Mouse (Mus musculus) heart, adult 8-10 months (tissue): ENCODE results near the gene Foxj3. TPM values are rescaled to one million over a fixed set of nuclear protein-coding genes. Genes with fewer than 3 reads are reported as not detected.
"Not testable (repeated sequence)": the region's sequence is repeated elsewhere in the genome, so short reads cannot be mapped to it uniquely, and the experiment has no call there.

Experiments
- DNase-seq: peaks from one replicate; pipeline ENCODE4 v3.0.0; 2022; ENCODE audit warnings: low spot score
- total RNA-seq, 4 experiments: library from RNA; stranded (reverse); gene quantifications; 2 replicates each; pipeline ENCODE4 v1.2.4; 2022

The Foxj3 gene
- total RNA-seq, 4 experiments from 2014 or later, result 29.3 to 31.3 (median 29.7) TPM

DNA sequence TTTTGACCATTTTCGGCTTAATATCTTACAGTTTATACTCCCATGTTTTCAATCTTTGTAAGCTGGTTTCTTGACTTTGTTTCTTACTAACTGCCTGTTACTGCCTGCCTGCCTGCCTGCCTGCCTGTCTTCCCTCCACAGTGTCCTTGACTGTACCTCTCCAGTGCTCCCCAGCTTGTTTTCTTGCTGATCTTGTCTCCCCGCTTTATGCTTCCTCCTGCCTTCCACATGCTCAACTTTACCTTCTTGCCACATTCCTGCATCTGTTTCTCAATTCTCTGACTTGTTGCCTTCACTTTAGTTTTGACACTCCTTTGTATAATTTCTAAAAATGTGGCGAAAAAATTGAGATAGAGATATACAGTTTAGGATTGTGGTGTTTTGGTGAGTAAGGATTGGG is 35.9 kb downstream of the Foxj3 start:
- DNase-seq, result no peak

DNA sequence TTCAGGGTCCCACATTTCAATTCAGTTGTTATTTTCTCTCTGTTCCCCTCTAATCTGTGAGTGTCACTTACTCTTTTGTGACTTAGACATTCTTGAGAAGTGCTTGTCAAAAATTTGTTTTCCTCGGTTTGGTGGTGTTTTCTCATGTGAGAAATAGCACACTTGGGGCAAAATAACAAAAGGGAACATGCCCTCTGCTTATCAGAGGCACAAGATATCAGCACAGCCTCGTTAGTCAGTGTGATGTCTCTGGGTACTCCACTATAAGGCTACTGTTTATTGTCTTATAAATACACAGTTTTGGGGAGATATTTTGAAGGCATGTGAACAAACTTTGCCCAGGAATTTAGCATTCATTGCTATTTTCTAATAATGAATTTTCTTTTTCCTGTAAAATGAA is 37.7 kb downstream of the Foxj3 start:
- no peak for DNase-seq

DNA sequence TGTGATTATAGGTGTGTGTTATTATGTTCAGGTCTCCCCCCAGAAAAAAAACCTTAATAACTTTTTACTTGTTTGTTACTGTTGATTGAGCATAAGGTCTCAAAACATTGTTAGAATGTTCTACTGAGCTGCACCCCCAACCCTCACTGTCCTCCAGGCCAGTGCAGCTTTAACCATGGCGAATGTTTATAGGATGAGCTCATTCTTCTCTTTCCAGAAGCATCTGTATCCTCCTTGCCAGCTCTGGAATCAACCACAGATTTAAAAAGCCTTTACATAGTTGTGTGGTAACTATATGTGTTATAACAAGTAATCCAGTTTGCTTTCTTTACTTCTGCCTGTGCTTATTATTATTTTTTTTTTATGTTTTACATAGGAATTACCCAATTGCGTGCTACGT is 38.7 kb downstream of the Foxj3 start:
- no peak for DNase-seq

DNA sequence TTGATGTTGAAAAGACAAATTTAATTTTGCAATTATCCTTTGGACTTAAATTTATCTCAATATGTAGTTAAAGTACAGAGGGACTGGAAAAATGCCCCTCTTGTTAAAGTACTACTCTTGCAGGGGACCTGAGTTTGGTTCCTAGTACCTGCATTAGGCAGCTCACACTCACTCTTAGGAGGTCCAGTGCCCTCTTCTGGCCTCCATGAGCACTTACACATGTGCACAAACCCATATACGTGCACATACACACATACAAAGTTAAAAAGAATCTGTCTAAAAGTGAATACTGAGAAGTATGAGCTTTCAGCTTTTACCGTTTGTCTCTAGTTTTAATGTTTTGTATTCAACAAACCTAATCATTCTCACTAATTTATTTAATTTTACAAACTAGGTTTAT is 51.2 kb downstream of the Foxj3 start:
- DNase-seq, result no peak

DNA sequence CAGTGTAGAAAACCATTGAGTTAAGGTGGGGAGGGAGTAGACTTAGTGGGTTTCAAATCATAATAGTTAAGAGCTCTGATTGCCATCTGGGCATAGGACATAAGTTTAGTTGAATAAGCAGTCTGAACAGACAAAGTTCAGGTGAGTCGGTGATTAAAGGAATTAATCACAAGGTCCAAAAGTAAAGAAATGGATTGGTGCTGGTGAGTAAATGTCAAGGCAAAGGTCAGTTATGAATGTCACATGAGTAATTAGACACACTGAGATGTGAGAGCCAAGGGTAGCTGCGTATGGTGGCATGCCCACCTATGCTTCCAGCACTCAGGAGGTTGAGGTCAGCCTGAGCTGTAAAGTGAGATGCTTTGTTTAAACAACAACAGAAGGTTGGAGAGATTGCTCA is 52.6 kb downstream of the Foxj3 start:
- DNase-seq, result no peak

DNA sequence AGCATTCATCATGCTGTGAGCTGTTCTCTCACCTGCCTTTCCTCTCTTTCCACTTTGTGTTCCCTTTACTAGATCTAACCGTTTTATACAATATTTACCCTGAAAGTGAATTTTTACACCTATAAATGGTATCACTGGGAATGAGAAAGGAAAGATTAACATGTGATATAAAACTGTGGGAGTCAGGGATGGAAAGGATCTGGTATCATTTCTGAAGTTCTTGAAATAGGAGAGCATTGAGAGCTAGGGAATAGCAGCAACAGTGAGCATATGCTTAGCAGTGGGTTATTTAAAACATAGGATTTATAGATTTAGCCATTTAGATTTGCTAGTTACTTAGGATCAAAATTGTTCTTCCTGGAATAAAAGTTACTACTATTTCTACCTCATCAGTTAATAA is 53.2 kb downstream of the Foxj3 start:
- no peak for DNase-seq

DNA sequence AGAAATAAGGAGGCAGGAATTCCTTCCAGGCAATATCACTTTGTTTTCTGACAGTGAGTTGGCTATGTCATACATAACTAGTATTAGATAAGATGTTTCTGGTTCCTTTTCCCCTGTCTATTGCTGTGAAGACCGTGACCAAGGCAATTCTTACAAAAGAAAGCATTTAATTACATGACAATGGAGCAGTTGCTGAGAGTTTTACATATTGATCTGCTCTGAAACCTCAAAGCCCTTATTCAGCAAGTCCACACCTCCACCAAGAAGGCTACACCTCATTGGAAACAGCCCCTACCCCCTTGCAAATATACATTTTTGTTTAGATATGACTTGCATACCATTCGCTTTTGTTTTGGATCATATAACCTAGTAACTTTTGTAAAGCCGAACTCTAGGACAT is 55.7 kb downstream of the Foxj3 start:
- no peak for DNase-seq

DNA sequence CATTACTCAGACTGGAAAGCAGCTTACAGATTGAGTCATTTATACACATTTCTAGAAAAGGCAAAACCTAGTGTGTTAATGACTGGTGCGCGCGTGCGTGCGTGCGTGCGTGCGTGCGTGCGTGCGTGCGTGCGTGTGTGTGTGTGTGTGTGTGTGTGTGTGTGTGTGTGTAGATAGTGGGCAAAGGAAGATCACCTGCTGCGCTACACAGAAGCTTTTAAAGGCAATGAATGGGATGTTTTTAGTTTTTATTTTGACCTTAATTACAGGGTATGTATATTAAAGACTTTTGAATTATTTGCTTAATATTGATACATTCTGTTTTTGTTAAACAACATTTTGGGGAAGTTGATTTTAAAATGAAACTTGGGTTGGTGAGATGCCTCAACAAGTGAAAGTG is 57.5 kb downstream of the Foxj3 start:
- no peak for DNase-seq

DNA sequence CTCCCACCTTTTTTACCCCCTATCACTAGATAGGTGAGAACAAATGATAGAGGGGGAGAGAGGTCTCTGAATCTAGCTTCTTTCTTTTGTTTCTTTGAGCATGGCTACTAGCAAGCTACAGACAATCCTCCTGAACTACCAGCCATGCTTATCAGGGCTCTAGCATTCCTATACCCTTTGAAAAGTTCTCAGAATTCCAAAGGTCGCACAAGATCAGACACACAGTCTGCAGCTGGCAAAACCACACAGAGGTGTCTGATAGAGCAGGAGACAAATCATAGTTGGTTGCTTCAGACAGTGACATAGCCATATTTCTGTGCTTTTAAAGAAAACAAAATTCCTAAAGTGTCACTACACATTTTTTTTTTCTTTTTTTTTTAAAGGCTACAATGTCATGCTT is 62.8 kb downstream of the Foxj3 start:
- no peak for DNase-seq

DNA sequence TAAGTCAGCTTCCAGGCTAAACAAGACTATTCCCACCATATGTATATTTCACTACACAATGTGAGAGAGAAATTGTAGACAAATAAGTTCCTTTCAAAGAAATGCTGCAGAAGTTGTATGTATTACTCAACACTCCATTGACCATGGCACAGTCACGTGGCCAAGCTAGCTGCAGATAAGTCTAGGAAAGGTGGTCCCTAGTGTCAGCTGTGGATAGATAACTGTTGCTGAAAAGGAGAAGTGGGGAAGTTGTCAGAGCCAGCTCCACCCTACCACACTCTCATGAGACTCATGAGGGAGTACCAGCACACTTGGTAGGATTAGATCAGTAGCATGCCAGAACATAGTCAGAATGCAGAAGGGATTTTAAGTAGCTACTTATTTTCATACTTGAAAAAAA is 72.7 kb downstream of the Foxj3 start:
- DNase-seq, result no peak

DNA sequence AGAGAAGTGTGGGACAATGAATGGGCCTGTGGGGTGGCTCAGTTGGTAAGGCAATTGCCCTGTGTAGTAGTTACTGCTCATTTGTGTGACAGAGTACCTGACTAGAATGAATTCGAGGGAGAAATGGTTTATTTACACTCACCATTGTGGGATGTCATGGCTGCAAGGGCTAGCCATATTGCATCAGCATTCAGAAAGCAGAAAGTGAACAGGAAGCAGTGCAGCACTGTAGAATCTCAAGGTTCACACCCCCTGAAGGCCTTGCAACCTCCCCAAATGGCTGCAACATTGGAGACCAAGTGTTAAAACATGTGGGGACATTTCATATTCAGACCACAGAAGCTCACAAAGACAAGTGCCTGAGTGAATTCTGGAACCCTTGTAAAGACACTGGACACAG is 77.3 kb downstream of the Foxj3 start:
- no peak for DNase-seq

DNA sequence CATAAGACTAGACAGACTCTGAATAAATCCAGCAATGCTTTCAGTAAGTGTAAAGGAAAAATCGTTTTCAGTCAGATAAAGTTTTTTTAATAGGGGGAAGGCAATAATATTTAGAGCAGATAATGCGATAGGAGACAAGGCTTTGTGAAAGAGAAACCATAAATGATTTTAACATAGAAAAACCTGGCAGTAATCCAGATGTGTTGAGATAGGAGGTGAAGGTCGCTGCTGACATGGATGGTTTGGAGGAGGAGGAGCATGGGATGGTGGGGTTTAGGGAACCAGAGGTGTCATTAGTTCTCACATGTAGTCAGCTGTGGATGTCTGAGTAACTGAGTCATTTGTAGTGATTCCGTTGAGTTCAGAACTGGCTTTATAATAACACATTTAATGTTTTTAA is 77.9 kb downstream of the Foxj3 start:
- no peak for DNase-seq

DNA sequence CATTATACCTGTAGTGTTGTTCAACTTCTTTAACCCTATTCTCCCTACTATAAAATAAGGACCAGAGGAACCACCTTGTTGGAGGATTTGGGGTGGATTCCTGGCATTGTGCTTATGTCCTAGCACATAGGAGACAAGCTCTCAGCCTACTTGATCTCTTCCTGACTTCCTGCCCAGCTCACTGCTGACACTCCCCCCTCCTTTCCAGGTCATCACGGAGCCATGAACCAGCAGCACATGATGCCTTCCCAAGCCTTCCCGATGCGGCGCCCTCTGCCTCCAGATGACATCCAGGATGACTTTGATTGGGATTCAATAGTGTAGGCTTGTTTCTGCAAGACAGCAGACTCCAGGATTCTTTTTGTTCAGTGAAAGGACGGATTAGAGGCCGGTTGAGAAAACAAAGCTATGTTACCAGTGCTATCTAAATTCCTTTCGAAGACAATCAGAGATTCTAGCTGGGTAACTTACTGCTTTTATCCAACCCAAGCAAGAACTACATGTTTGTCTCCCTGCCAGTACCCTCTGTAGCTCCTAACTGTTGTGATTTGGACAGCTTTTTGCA is 89.4 kb downstream of the Foxj3 start:
- DNase-seq, result no peak

DNA sequence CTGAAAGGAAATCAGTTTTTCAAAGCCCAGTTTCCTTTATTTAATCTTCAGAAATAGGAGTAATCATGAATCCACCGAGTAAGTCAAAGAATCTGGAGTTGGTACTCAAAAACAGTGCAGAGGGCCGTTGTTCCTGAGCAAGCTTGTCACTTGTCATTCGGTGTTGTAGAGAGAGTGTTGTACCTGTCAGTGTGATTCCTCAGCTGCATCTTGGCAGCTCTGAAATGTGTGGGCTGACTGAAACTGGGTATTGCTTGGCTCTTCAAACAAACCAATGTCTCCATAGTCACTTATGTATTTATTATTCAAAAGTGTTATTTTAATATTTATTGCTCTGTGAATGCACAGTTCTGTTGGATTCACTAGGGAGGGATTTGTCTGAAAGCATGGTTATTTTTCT is 90.1 kb downstream of the Foxj3 start:
- DNase-seq, result no peak

DNA sequence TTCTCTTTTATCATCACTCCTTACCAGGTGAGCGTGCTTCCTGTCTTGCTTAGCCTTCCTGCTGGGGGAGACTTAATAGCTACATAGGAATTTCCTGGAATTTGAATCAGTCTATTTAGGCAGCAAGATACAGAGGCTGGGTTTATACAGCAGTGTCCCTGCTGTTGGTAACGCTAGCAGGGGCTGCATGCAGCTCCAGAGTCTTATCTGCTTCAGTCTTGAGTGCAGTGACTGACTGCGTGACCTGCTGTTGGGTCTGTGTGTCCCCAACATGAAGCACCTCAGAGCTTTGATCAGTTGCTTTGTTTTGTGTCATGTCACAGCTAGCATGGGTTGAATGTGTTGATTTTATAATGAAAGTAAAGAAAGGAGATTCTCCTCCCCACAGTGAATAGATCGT is 90.5 kb downstream of the Foxj3 start:
- no peak for DNase-seq

DNA sequence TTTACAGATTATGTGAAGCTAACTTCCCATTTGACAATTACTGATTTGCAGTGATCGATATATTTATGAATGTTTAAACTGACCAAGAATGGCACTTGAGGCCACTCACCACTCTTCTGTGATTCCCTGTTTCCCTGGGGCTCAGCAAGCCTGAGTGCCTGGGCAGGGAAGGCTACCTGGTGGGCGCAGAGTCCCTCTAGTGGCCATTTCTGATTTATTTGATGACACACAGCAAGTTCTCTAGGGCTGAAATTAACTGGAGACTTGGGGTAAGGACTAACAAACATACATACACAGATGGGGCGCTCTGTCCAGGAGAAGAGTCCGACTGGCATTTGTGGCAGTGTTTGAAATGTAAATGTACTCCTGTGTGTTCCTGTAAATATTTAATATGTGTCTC is 91.6 kb downstream of the Foxj3 start:
- not testable (repeated sequence) for DNase-seq

DNA sequence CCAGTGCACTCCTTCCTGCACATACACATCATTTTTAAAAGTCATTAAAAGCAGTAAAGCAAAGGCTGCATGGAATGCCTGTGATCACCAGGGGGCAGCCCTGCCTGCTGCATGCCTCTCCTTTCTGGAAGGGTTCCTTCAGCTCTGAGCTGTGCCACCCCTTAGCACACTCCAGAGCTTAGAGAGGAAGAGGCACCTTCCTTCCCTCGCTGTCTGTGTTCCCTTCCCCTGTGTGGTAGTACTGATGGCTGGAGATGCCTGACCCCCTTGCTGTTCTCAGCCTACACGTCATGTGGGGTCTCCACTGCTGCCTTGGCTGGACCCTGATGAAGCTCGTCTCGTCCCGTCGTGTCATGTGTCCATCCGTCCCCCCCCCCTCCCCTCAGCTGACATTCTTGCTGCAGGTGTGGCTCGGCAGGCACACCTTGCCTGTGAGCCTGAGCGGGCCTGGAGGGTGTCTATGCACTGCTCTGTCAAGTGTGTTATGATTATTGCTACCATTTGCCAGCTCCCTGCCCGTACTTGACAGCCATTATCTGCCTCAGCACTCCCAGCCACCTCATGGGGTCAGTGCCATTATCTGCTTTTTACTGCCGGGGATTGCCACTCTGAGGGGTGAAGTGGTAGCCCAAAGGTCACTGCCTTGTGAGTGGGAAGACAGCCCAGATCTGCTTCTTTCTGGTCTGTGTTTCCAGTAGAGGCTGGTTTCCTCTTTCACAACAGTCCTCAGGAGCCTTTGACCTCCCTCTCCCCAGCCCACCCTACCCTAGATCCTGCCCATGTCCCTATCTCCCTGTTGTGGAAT is 94.5 kb downstream of the Foxj3 start:
- DNase-seq, result no peak

DNA sequence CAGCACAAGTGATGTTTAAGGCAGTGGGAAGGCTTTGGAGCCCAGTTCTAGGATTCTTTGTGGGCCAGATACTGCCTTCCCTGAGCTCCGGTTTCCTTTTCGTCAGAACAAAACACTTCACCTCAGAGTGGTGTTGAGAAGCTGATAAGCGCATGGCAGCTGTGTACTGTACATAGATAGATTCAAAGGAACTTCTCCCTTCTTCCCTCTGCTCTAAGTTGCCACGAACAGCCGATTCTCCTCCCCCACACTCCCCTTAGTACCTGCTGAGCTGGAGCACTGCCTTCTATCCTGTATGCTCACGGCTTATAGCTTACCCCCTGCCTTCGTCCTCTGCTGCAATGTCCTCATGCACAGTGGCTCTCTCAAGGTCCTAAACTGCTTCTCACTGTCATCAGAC is 95.9 kb downstream of the Foxj3 start:
- DNase-seq, result no peak

DNA sequence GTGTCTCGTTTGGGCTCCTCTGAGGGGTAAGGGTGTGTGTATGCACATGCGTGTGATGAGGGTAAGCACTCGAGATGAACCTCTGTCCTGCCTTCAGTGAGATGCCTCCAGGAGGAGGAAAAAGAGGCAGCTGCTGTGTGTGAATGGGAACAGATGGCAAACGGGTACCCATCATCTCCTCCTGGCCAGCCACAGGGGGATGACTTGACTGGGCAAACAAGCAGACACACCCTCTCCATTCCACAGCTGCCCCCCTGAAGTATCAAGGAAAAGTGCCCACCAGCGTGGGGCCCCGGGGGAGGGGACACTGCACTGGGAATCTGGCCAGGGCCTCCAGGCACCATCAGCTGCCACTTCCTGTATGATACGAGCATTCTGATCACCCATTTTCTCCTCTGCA is 96.5 kb downstream of the Foxj3 start:
- no peak for DNase-seq

DNA sequence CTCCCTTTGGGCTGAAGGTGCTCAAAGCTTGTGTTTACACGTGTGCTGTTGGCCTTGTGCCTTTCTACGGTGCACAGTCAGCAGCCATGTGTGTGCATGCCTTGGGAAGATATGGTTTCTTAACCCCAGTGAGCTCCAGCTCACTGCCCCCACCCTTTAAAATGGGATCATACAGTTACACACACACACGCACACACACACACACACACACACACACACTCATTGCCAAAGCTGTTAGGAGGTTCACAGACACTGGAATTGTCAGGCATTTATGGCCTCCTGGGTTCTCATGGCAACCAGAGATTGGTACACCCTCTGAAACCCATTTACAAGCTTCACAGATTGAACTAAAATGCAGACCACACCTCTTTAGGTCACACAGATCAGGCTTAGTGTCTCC is 97.1 kb downstream of the Foxj3 start:
- DNase-seq, result no peak

DNA sequence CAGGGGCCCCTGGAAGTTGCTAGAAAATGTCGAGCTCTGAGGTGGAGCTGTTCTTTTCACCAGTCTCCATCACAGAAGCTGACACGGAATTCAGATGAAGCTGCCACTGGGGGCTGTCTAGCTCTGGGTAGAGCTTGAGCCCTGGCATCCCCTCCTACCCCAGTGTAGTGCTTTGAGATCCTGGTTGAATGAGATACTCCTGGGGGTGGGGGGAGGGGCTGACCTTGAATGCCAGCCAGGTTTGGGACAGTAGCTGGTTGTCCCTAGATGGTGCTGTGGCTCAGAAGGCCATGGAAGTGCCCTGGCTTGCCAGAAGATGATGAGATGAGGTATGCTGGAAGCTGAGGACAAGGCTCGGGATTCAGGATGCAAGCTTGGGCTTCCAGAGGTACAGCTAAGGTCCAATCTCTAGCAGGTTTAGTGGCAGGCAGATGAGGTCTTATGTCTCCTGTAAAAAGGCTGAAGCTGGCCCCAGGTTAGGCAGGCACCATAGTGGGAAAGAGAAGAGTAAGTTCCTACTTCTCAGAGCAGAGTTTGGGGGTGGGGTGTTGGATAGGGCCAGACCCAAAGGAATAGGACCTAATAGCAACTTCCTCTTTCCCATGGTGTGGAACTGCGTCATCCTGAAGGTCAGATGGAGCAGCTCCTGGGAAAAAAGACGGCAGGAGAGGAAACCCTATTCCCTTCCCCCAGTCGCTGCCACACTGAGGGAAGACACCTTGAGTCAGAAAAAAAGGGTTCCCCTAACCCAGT is 98.3 kb downstream of the Foxj3 start:
- DNase-seq, result no peak

DNA sequence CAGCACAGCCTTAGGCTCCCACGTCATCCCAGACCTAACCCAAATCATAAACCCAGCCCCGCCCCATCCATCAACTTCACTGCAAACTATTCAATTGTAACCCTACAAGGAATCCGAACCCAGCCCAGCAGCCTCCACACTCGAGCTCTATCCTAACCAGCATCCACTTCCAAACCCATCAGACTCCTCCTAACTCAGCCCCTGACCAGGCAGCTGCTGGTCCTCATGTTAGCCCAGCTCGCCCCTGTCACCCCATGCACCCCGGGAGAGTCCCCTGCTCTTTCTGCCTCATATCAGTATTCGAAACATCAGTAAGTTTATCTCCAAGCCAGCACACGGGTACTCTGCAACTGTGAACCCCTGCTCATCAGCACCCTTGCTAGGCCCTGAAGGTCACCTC is 98.9 kb downstream of the Foxj3 start:
- DNase-seq, result no peak

DNA sequence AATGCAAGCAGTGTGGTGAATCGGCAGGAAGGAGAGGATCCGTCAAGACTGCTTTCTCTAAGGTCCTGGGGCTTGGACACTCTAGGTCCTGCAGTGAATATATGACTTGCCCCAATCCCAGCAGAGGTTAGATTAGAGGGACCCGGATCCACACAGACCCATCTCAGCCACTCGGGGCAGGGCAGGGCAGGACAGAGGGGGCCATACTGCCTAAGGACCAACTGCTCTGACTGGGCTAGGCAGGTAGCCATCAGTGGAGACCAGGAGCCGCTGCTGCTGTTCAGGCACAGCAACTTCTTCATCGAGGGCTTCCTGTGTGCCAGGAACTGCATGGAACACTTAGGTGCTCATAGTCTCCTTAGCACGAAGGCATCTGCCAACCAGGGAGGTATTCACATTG is 99.9 kb downstream of the Foxj3 start:
- DNase-seq, result no peak
